Mouse (Mus musculus): Measurements from ENCODE around the gene Ccdc102a. TPM values are rescaled to one million over a fixed set of nuclear protein-coding genes. Genes with fewer than 3 reads are reported as not detected.

Gene Ccdc102a
- total and polyA plus RNA-seq, 3 experiments = 2.5 to 5.8 (median 2.8) TPM

DNA sequence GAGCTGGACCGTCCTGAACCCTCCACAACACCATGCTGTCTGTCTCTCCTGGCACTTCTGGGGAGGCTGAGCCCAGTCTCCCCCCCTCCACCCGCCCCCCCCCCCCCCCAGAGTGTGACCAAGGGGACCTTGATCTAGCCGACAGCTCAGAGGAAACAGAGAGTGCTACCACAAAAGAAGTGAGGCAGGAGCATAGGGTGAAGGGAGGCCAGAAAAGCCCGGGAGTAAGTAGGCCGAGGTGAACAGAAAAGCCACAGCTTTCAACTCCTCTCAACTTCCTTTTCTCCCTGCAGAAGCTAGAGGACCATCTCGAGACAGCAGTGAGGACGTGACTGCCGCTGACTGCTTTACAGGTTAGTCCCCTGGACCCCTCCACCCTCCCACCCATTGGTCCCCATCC is 5.5 kb upstream of the Ccdc102a start, which contains the start of gene Adgrg5:
TSS of gene Adgrg5 (plus strand) at position 290 of the 400 bp plus-strand sequence.
- no peak for TF ChIP-seq CTCF (conservative IDR thresholded peaks at IDR 0.05 in 1 of 2, IDR thresholded peaks at IDR 0.05 in 1 of 2; ENCODE audit: low read depth in 2 of 2, low read length in 2 of 2)
- no peak for TF ChIP-seq MXI1 (IDR thresholded peaks at IDR 0.05; ENCODE audit: low read depth, low read length)
- TF ChIP-seq MAZ (IDR thresholded peaks at IDR 0.05; ENCODE audit: low read depth, low read length) = no peak
- no peak for TF ChIP-seq KAT2A (IDR thresholded peaks at IDR 0.05; ENCODE audit: insufficient replicate concordance, low read length)
- no peak for TF ChIP-seq MAFK (IDR thresholded peaks at IDR 0.05; ENCODE audit: insufficient replicate concordance, low read length)
- no peak for TF ChIP-seq GABPA (IDR thresholded peaks at IDR 0.05; ENCODE audit: insufficient replicate concordance, low read depth, low read length)
- peak; percentile 50; the same call in 1 of the 2 replicates for TF ChIP-seq IRF4 (IDR thresholded peaks at IDR 0.05; ENCODE audit: low read depth, low read length)
- no peaks in the 10 kb centered on the region for H3K9me3 ChIP-seq (replicated peaks; ENCODE audit: low read length)
- dilution Hi-C loops (cut with MboI; ENCODE audit: extremely low pct_ligation_motif_present, extremely low pct_unique_long_range_greater_than_20kb, low sequenced_read_pairs) = no loop called here
- no peak within 1 kb of the TSS for H3K27ac ChIP-seq (ENCODE audit: insufficient read depth, low read depth)
- H3K4me3 ChIP-seq (replicated peaks in 1 of 3; ENCODE audit: low read depth in 2 of 3, low read length in 2 of 3, poor library complexity in 1 of 3) = peak within 1 kb of the TSS in 1 of 3 experiments; percentile 38
- peaks cover 10 to 44% of the 10 kb centered on the region in 2 experiments for H3K4me1 ChIP-seq (ENCODE audit: control insufficient read depth in 1 of 2, insufficient read depth in 2 of 2)
- H3K79me2 ChIP-seq (replicated peaks; ENCODE audit: control insufficient read depth, extremely low read depth, insufficient read depth, poor library complexity, severe bottlenecking) = no peaks in the 10 kb centered on the region
- H3K4me2 ChIP-seq (ENCODE audit: insufficient read depth, low read depth, poor library complexity, severe bottlenecking) = peak within 1 kb of the TSS; percentile 63; the same call in 1 of the 2 replicates
- in situ Hi-C loops (cut with MboI; ENCODE audit: low pct_ligation_motif_present, low pct_unique_long_range_greater_than_20kb, low sequenced_read_pairs) = no loop called here
- no peak within 1 kb of the TSS for H3K9ac ChIP-seq (ENCODE audit: insufficient read depth, low read depth)
- no peaks in the 10 kb centered on the region for H3K36me3 ChIP-seq (replicated peaks in 1 of 2; ENCODE audit: control insufficient read depth in 1 of 2, insufficient read depth in 1 of 2, low read length in 1 of 2)
- peak; percentile 56 for DNase-seq (ENCODE audit: extremely low read depth)
- H3K27me3 ChIP-seq (replicated peaks) = no peaks in the 10 kb centered on the region

DNA sequence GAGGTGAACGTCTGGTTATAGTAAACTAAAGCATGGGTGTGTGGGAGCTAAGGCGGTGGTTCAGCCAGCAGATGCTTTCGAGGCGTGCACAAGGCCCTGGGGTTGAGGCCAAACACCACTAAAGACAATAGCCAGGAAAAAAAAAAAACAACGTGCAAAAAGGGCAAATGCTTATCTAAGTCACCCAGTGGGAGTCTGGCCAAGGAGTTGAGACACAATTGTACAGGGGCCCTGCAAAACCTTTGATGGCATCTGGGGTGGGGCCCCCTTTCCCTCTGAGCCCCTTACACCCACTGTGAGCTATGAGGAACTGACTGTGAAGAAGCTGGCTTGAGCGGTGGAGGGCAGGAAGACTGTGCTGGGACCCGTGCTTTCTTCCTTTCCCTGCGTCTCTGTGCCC is 4.7 kb upstream of the Ccdc102a start:
- Histone ChIP-seq H3K9me3 (replicated peaks; ENCODE audit: low read length) (no peaks in the 10 kb centered on the region), H3K36me3 (replicated peaks in 1 of 2; ENCODE audit: control insufficient read depth in 1 of 2, insufficient read depth in 1 of 2, low read length in 1 of 2) (no peaks in the 10 kb centered on the region), H3K79me2 (replicated peaks; ENCODE audit: control insufficient read depth, extremely low read depth, insufficient read depth, poor library complexity, severe bottlenecking) (no peaks in the 10 kb centered on the region), H3K4me1 (ENCODE audit: control insufficient read depth in 1 of 2, insufficient read depth in 2 of 2) (peaks cover 14 to 48% of the 10 kb centered on the region in 2 experiments), H3K4me3 (replicated peaks in 1 of 3; ENCODE audit: low read depth in 2 of 3, low read length in 2 of 3, poor library complexity in 1 of 3) (no peak overlapping the region), H3K27me3 (replicated peaks) (peaks cover 1% of the 10 kb centered on the region), H3K4me2 (ENCODE audit: insufficient read depth, low read depth, poor library complexity, severe bottlenecking) (no peak overlapping the region), H3K9ac (ENCODE audit: insufficient read depth, low read depth) (no peak overlapping the region), H3K27ac (ENCODE audit: insufficient read depth, low read depth) (no peak overlapping the region)
- in situ Hi-C loops (cut with MboI; ENCODE audit: low pct_ligation_motif_present, low pct_unique_long_range_greater_than_20kb, low sequenced_read_pairs) = no loop called here
- DNase-seq (ENCODE audit: extremely low read depth) = no peak
- TF ChIP-seq SIN3A (IDR thresholded peaks at IDR 0.05; ENCODE audit: low read length) (no peak), MAX (IDR thresholded peaks at IDR 0.05; ENCODE audit: low read length) (no peak), POLR2A (IDR thresholded peaks at IDR 0.05; ENCODE audit: low read depth, low read length) (no peak), IRF4 (IDR thresholded peaks at IDR 0.05; ENCODE audit: low read depth, low read length) (no peak), MYC (IDR thresholded peaks at IDR 0.05; ENCODE audit: low read depth, low read length) (no peak), ELF1 (IDR thresholded peaks at IDR 0.05; ENCODE audit: low read depth, low read length) (no peak), ETS1 (conservative IDR thresholded peaks at IDR 0.05; ENCODE audit: low read depth, low read length) (no peak), CTCF (conservative IDR thresholded peaks at IDR 0.05 in 1 of 2, IDR thresholded peaks at IDR 0.05 in 1 of 2; ENCODE audit: low read depth in 2 of 2, low read length in 2 of 2) (no peak), MAZ (IDR thresholded peaks at IDR 0.05; ENCODE audit: low read depth, low read length) (no peak)
- dilution Hi-C loops (cut with MboI; ENCODE audit: extremely low pct_ligation_motif_present, extremely low pct_unique_long_range_greater_than_20kb, low sequenced_read_pairs) = no loop called here

DNA sequence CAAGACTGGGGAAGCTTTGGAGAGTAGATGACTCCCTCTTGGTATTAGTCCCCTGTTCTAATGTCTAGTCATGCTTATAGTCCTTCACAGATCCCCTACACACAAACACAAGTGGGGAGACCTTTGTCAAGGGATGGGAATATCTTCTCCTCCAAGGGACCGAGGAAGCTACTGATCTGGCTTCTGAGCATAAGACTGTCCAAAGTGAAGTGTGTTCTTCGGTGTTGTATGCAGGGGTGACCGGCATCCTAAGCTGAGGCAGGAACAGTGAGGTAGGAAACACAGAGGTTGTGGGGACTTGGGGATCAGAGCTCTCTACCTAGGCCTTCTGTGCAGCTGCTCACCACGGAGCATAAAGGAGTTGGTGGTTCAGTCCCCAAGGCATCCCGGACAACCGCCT is 4.3 kb upstream of the Ccdc102a start:
- dilution Hi-C loops (cut with MboI; ENCODE audit: extremely low pct_ligation_motif_present, extremely low pct_unique_long_range_greater_than_20kb, low sequenced_read_pairs) (no loop called here), in situ Hi-C loops (cut with MboI; ENCODE audit: low pct_ligation_motif_present, low pct_unique_long_range_greater_than_20kb, low sequenced_read_pairs) (no loop called here)
- no peak overlapping the region for H3K9ac ChIP-seq (ENCODE audit: insufficient read depth, low read depth)
- TF ChIP-seq JUND (conservative IDR thresholded peaks at IDR 0.05; ENCODE audit: low read depth, low read length) (no peak), MAX (IDR thresholded peaks at IDR 0.05; ENCODE audit: low read length) (no peak), GABPA (IDR thresholded peaks at IDR 0.05; ENCODE audit: insufficient replicate concordance, low read depth, low read length) (no peak), PAX5 (IDR thresholded peaks at IDR 0.05; ENCODE audit: low read length) (no peak), KAT2A (IDR thresholded peaks at IDR 0.05; ENCODE audit: insufficient replicate concordance, low read length) (no peak), TCF12 (IDR thresholded peaks at IDR 0.05; ENCODE audit: low read depth, low read length) (no peak), CTCF (conservative IDR thresholded peaks at IDR 0.05 in 1 of 2, IDR thresholded peaks at IDR 0.05 in 1 of 2; ENCODE audit: low read depth in 2 of 2, low read length in 2 of 2) (no peak), SIN3A (IDR thresholded peaks at IDR 0.05; ENCODE audit: low read length) (no peak), CHD2 (IDR thresholded peaks at IDR 0.05; ENCODE audit: low read length) (no peak), CHD1 (IDR thresholded peaks at IDR 0.05; ENCODE audit: low read depth, low read length) (no peak), UBTF (IDR thresholded peaks at IDR 0.05; ENCODE audit: low read depth, low read length) (no peak), RCOR1 (conservative IDR thresholded peaks at IDR 0.05; ENCODE audit: low read depth, low read length) (no peak), USF1 (IDR thresholded peaks at IDR 0.05; ENCODE audit: low read depth, low read length) (no peak), IRF4 (IDR thresholded peaks at IDR 0.05; ENCODE audit: low read depth, low read length) (no peak), BHLHE40 (IDR thresholded peaks at IDR 0.05; ENCODE audit: low read depth, low read length) (no peak)
- H3K4me3 ChIP-seq (replicated peaks in 1 of 3; ENCODE audit: low read depth in 2 of 3, low read length in 2 of 3, poor library complexity in 1 of 3) = no peak overlapping the region
- no peak overlapping the region for H3K4me2 ChIP-seq (ENCODE audit: insufficient read depth, low read depth, poor library complexity, severe bottlenecking)
- DNase-seq (ENCODE audit: extremely low read depth) = no peak
- peaks cover 14 to 49% of the 10 kb centered on the region in 2 experiments for H3K4me1 ChIP-seq (ENCODE audit: control insufficient read depth in 1 of 2, insufficient read depth in 2 of 2)
- no peaks in the 10 kb centered on the region for H3K36me3 ChIP-seq (replicated peaks in 1 of 2; ENCODE audit: control insufficient read depth in 1 of 2, insufficient read depth in 1 of 2, low read length in 1 of 2)
- peaks cover 1% of the 10 kb centered on the region for H3K27me3 ChIP-seq (replicated peaks)
- H3K9me3 ChIP-seq (replicated peaks; ENCODE audit: low read length) = no peaks in the 10 kb centered on the region
- no peaks in the 10 kb centered on the region for H3K79me2 ChIP-seq (replicated peaks; ENCODE audit: control insufficient read depth, extremely low read depth, insufficient read depth, poor library complexity, severe bottlenecking)
- H3K27ac ChIP-seq (ENCODE audit: insufficient read depth, low read depth) = no peak overlapping the region

Measured in CH12.LX (cell line).